Mouse (Mus musculus) cerebellum, adult 2 months (tissue): Measurements from ENCODE around the gene Cisd3.
"Not testable (repeated sequence)": the region's sequence is repeated elsewhere in the genome, so short reads cannot be mapped to it uniquely, and the experiment has no call there.

Experiments used
- CTCF ChIP-seq: fragments of 200-500 bp; IDR thresholded peaks from 2 replicates; pipeline ENCODE4 v1.5.1; 2011; ENCODE audit warnings: low read depth, mild to moderate bottlenecking, control low read depth, low read length, moderate library complexity, borderline replicate concordance; ENCODE audit not compliant: insufficient read depth
- POLR2A ChIP-seq: fragments of 200-500 bp; IDR thresholded peaks from 2 replicates; pipeline ENCODE4 v1.6.1; 2011; ENCODE audit warnings: low read length, control low read depth, borderline replicate concordance; ENCODE audit not compliant: insufficient read depth

- not testable (repeated sequence) for TF ChIP-seq CTCF, POLR2A
These were observed 24.4 kb downstream of the Cisd3 start for GRCm38 (mm10) chr11:97710067-97710466.
